Comparison of ENCODE assay signal across 16 mouse cellular contexts in the genomic region with DNA sequence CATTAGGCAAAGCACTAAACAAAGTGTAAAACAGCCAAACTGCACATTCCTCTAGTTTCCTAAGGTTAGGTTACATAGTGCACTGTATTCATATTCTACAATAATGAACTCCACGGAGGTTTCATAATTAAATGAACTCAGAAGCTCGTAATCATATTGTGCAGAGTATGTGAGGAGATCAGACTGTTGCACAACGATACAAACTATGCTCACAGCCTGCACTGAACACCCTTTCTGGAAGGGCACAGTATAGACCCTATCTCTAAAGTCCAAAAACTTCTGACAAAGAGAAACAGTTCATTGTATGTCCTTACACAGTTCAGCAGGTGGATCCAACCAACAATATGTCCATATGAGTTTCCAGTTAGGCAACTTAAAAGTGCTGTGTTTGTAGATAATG.
"Had no signal": no experiment of that assay in that cellular context is flagged by ENCODE, and none has a peak within 500 bp of the region (broad histone marks: within the 10 kb centered on the region; RNA-seq: fewer than 3 reads in every experiment).

No protein-coding gene starts in this region.

- H3K9me3 ChIP-seq: liver, embryonic 12.5 days; liver, embryonic 15.5 days had no signal

- H3K27ac ChIP-seq: kidney, postnatal 0 days; left cerebral cortex, adult 2 months; liver, embryonic 12.5 days; liver, embryonic 15.5 days; macrophage; stomach, postnatal 0 days had no signal

- H3K36me3 ChIP-seq: liver, embryonic 12.5 days; liver, embryonic 15.5 days had no signal

- ATAC-seq: intestine, embryonic 16.5 days; liver, embryonic 12.5 days had no signal

- H3K27me3 ChIP-seq: liver, embryonic 12.5 days; liver, embryonic 15.5 days had no signal

- H3K4me1 ChIP-seq: liver, embryonic 12.5 days; liver, embryonic 15.5 days had no signal

- H3K9ac ChIP-seq: liver, embryonic 12.5 days; liver, embryonic 15.5 days had no signal

- H3K4me3 ChIP-seq: left cerebral cortex, adult 2 months; liver, embryonic 12.5 days; liver, embryonic 15.5 days; myocyte had no signal

- H3K4me2 ChIP-seq: liver, embryonic 12.5 days; liver, embryonic 15.5 days had no signal

- DNase-seq: kidney, adult 18-20 months; kidney, postnatal 36 days; layer of hippocampus, postnatal 36 days; lung, adult 18-20 months; right cerebral cortex, adult 18-20 months; right cerebral cortex, postnatal 14 days; right cerebral cortex, postnatal 4 days; thymus, postnatal 25 days had no signal
